Mouse (Mus musculus) forelimb bud, embryonic 11.5 days (tissue): Measurements from ENCODE around the gene Dlgap3.
A peak's percentile ranks its signal among the peaks of the same experiment; 100 is the strongest.

ENCODE experiments used
- DNase-seq: peaks from one replicate; pipeline ENCODE4 v3.0.0-alpha.2; 2012; ENCODE audit warnings: low read depth, low spot score

Dlgap3 gene

GRCm38 (mm10) chr4:127215799-127216198 lies 46.8 kb downstream of the Dlgap3 start:
- DNase-seq, result no peak

GRCm38 (mm10) chr4:127216251-127216651 lies 47.2 kb downstream of the Dlgap3 start:
- DNase-seq, result no peak

- DNase-seq, result no peak
These were observed 48.0 kb downstream of the Dlgap3 start for GRCm38 (mm10) chr4:127217048-127217447.

- DNase-seq, result no peak
These were observed 54.3 kb downstream of the Dlgap3 start for GRCm38 (mm10) chr4:127223291-127223690.

GRCm38 (mm10) chr4:127223755-127224154 lies 54.8 kb downstream of the Dlgap3 start:
- no peak for DNase-seq

- DNase-seq, result no peak
These were observed 55.6 kb downstream of the Dlgap3 start for GRCm38 (mm10) chr4:127224444-127225100.

GRCm38 (mm10) chr4:127226067-127226466 lies 57.1 kb downstream of the Dlgap3 start:
- DNase-seq, result no peak

- DNase-seq, result peak; percentile 48
These were observed 58.2 kb downstream of the Dlgap3 start for GRCm38 (mm10) chr4:127227051-127227673.

GRCm38 (mm10) chr4:127232028-127232427 lies 63.0 kb downstream of the Dlgap3 start:
- DNase-seq, result no peak

GRCm38 (mm10) chr4:127232551-127232950 lies 63.5 kb downstream of the Dlgap3 start:
- no peak for DNase-seq

GRCm38 (mm10) chr4:127233416-127234125 lies 64.6 kb downstream of the Dlgap3 start:
- no peak for DNase-seq

GRCm38 (mm10) chr4:127235742-127236487 lies 66.9 kb downstream of the Dlgap3 start:
- peak; percentile 86 for DNase-seq

- no peak for DNase-seq
These were observed 67.6 kb downstream of the Dlgap3 start for GRCm38 (mm10) chr4:127236631-127237030.

GRCm38 (mm10) chr4:127237271-127237670 lies 68.3 kb downstream of the Dlgap3 start:
- no peak for DNase-seq

GRCm38 (mm10) chr4:127242696-127243095 lies 73.7 kb downstream of the Dlgap3 start:
- no peak for DNase-seq

- peak; percentile 97 for DNase-seq
These were observed 74.5 kb downstream of the Dlgap3 start, which contains the start of gene Smim12 for GRCm38 (mm10) chr4:127243552-127243951. TSS of gene Smim12 (plus strand) at chr4:127243784.

GRCm38 (mm10) chr4:127243953-127244352 lies 74.9 kb downstream of the Dlgap3 start:
- peak; percentile 58 for DNase-seq

- peak; percentile 88 for DNase-seq
These were observed 80.8 kb downstream of the Dlgap3 start for GRCm38 (mm10) chr4:127249701-127250349.

- no peak for DNase-seq
These were observed 83.1 kb downstream of the Dlgap3 start for GRCm38 (mm10) chr4:127251963-127252585.

GRCm38 (mm10) chr4:127256739-127257138 lies 87.7 kb downstream of the Dlgap3 start:
- DNase-seq, result no peak
